Mouse (Mus musculus) right cerebral cortex, postnatal 25 days (tissue): ENCODE results near the gene Chst14.

Experiments used
- DNase-seq: peaks from one replicate; pipeline ENCODE4 v3.0.0; 2022

Gene Chst14

GRCm38 (mm10) chr2:118972048-118972447, 45.8 kb downstream of the Chst14 start:
- no peak for DNase-seq

DNA sequence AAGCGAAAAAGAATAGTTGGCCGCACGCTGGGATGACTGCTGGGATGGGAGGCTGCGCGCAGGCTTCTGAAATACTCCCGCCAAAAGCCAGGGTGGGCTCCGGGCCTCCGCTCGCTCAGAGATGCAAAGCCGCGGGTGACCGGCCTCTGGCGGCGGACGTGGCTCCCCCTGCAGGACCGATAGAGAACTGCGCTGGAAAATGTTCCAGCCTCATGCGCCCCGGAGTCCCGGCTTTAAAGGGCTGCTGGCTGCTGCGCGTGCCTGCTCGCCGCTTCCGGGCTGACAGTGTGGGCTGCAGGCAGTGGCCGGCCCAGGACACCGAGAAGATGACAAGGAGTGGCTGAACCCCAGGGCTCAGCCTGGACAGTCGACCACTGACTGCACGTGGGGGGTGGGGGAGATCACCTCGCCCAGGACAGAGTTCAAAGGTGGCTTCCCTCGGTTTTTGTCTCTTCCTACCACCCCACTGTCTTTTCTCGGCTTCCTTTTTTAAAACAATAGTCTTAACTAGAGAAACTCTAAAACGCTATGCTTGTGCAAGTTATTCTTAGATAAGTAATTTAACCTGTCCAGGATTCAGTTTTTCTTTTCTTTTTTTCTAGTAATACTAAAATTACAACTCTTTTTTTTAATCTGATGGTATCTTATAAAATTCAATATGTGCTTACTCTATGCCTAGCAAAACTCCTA, 46.5 kb downstream of the Chst14 start:
- DNase-seq = peak; percentile 85

DNA sequence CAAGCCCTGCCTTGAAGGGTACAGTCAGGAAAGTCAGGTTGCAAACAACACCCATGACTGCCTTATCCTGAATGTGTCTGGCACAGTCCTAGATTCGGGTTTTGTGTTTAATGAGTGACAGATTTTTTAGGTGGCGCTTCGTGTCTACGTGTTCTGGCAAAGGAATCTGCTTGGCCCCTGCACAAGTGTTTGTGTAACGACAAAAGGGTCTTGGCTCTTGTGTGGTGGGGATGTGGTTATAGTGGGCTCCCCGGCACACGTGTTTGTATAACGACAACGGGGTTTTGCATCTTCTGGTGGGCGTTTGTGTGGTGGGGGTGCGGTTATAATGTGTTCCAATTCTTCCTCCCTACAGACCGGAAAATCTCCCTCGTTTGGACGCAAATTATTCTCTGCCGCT, 49.6 kb downstream of the Chst14 start:
- no peak for DNase-seq

GRCm38 (mm10) chr2:118976282-118976929, 50.1 kb downstream of the Chst14 start:
- DNase-seq = peak; percentile 81

DNA sequence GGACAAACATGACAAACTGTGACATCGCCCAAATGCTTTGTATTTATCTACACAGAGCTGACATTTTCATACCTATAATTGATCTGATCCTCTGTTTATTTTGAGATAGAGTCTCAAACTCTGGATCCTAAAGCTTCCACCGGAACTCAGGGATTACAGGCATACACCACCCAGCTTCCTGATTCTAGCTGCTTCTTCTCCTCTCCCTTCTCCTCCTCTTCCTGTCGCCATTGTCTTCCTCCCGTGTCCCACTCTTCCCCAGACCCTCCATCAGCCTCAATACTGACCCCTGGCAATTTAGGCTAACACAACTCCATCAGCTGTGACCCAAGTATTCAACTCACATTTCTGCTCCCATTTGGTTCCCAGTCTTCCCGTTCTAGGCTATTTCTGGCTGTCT, 50.6 kb downstream of the Chst14 start:
- DNase-seq = no peak

- no peak for DNase-seq
Measured at GRCm38 (mm10) chr2:118978064-118978463, 51.8 kb downstream of the Chst14 start.
